Mouse (Mus musculus): ENCODE results near the gene Wfdc13.

DNA sequence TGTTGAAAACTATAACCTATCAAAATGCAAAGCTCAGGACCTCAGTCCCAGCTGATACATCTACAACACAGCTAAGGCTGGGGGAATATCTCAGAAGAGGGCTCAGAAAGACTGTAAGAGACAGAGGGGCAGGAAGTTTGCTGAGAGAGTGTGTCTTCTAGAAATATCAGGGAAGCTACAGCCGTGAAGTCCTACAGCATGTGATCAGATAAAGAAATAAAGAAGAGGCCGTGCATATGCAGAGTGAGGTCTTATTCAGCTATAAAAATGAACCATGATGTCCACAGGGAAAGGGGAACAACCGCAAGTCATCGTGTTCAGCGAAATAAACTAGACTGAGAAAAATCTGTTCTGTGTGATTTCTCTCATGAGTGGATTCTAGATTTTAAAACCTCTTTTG is 14.6 kb upstream of the Wfdc13 start:
- no peak for TF ChIP-seq CTCF (IDR thresholded peaks at IDR 0.05)
- TF ChIP-seq EP300 (IDR thresholded peaks at IDR 0.05) = no peak

Data from lung, postnatal 0 days (tissue).